Comparison of ENCODE assay signal across 8 mouse cellular contexts in genomic region chr3:108084767-108085270, GRCm38 (mm10). TPM values are rescaled to one million over a fixed set of nuclear protein-coding genes. Genes with fewer than 3 reads are reported as not detected.
DNase-seq lines count a peak whose midpoint lies in the region; ATAC-seq and TF ChIP-seq lines count a peak whose summit lies in the region.

No protein-coding gene starts in this region.

- H3K27me3 ChIP-seq in cerebellum, adult 2 months (ENCODE audit: control insufficient read depth, insufficient read depth, low read length), result no peaks in the 10 kb centered on the region
- H3K27me3 ChIP-seq in testis, adult 2 months (ENCODE audit: control insufficient read depth, insufficient read depth, low read length), result no peaks in the 10 kb centered on the region
- no peaks in the 10 kb centered on the region for H3K27me3 ChIP-seq in liver, embryonic 13.5 days
- no peaks in the 10 kb centered on the region for H3K27me3 ChIP-seq in stomach, embryonic 16.5 days (ENCODE audit: control insufficient read depth, insufficient read depth, low read length)

- peak overlapping the region; percentile 96 for H3K9ac ChIP-seq in liver, embryonic 13.5 days
- peak overlapping the region; percentile 84 for H3K9ac ChIP-seq in stomach, embryonic 16.5 days (ENCODE audit: low read length)

- peak; percentile 19 for ATAC-seq in liver, embryonic 13.5 days (ENCODE audit: low read depth)
- peak; percentile 4; the same call in 1 of the 2 replicates for ATAC-seq in stomach, embryonic 16.5 days (ENCODE audit: insufficient read depth, low FRiP score)

- 1% methylated on average over 13 of the region's 13 CpGs for WGBS in cerebellum, adult 2 months
- 8% methylated on average over 13 of the region's 13 CpGs for WGBS in liver, embryonic 13.5 days (ENCODE audit: insufficient replicate concordance)
- 10% methylated on average over 13 of the region's 13 CpGs for WGBS in stomach, embryonic 16.5 days

- no peaks in the 10 kb centered on the region for H3K9me3 ChIP-seq in liver, embryonic 13.5 days (replicated peaks)
- no peaks in the 10 kb centered on the region for H3K9me3 ChIP-seq in stomach, embryonic 16.5 days (replicated peaks; ENCODE audit: control insufficient read depth, low read length)

- peaks cover 25% of the 10 kb centered on the region for H3K4me1 ChIP-seq in cerebellum, adult 2 months (ENCODE audit: control insufficient read depth, insufficient read depth, low read length)
- peaks cover 24% of the 10 kb centered on the region for H3K4me1 ChIP-seq in testis, adult 2 months (ENCODE audit: control insufficient read depth, insufficient read depth, low read length)
- H3K4me1 ChIP-seq in liver, embryonic 13.5 days (replicated peaks), result peaks cover 83% of the 10 kb centered on the region
- peaks cover 53% of the 10 kb centered on the region for H3K4me1 ChIP-seq in stomach, embryonic 16.5 days (ENCODE audit: control insufficient read depth, insufficient read depth, low read length)

- H3K4me3 ChIP-seq in cerebellum, adult 2 months (replicated peaks; ENCODE audit: insufficient read depth, low read depth, low read length), result peak overlapping the region; percentile 95
- H3K4me3 ChIP-seq in testis, adult 2 months (ENCODE audit: control insufficient read depth, low read depth, low read length), result peak overlapping the region; percentile 90
- H3K4me3 ChIP-seq in liver, embryonic 13.5 days (replicated peaks), result peak overlapping the region; percentile 89
- peak overlapping the region; percentile 69 for H3K4me3 ChIP-seq in stomach, embryonic 16.5 days (replicated peaks; ENCODE audit: low read length)

- DNase-seq in cerebellum, adult 2 months, result no peak
- DNase-seq in cerebellum, adult 9-11 months, result no peak
- DNase-seq in testis, postnatal 10 days (ENCODE audit: low spot score), result no peak
- no peak for DNase-seq in liver, embryonic 13.5 days
- no peak for DNase-seq in gastrocnemius, postnatal 10 days
- no peak for DNase-seq in cerebellum, postnatal 4 days (ENCODE audit: low spot score in 2 of 2)

- TF ChIP-seq CTCF in cerebellum, adult 2 months (IDR thresholded peaks at IDR 0.05; ENCODE audit: borderline replicate concordance, insufficient read depth, low read depth, low read length), result no peak
- TF ChIP-seq CTCF in testis, adult 2 months (IDR thresholded peaks at IDR 0.05; ENCODE audit: control insufficient read depth, insufficient read depth, insufficient replicate concordance, low read depth, low read length), result no peak

- peak overlapping the region; percentile 99 for H3K4me2 ChIP-seq in liver, embryonic 13.5 days
- peak overlapping the region; percentile 99 for H3K4me2 ChIP-seq in stomach, embryonic 16.5 days (ENCODE audit: low read depth, low read length)

- peak overlapping the region; percentile 97 for H3K27ac ChIP-seq in cerebellum, adult 2 months (ENCODE audit: insufficient read depth, low read length)
- H3K27ac ChIP-seq in testis, adult 2 months (ENCODE audit: control insufficient read depth, insufficient read depth, low read depth, low read length), result no peak overlapping the region; the same call in 1 of the 2 replicates
- peak overlapping the region; percentile 90 for H3K27ac ChIP-seq in liver, embryonic 13.5 days
- H3K27ac ChIP-seq in stomach, embryonic 16.5 days (ENCODE audit: low read length), result peak overlapping the region; percentile 96

- no peaks in the 10 kb centered on the region for H3K36me3 ChIP-seq in testis, adult 2 months (ENCODE audit: control insufficient read depth, insufficient read depth, low read length)
- peaks cover 30% of the 10 kb centered on the region for H3K36me3 ChIP-seq in liver, embryonic 13.5 days
- peaks cover 5% of the 10 kb centered on the region; the same call in 1 of the 2 replicates for H3K36me3 ChIP-seq in stomach, embryonic 16.5 days (ENCODE audit: control insufficient read depth, insufficient read depth, low read length)

- TF ChIP-seq POLR2A in cerebellum, adult 2 months (IDR thresholded peaks at IDR 0.05; ENCODE audit: borderline replicate concordance, insufficient read depth, low read length), result no peak
- no peak for TF ChIP-seq POLR2A in testis, adult 2 months (IDR thresholded peaks at IDR 0.05; ENCODE audit: control insufficient read depth, low read depth, low read length)

RNA-seq across cellular contexts. Expression of gene Ampd2, which starts 1.6 kb away (rescaled TPM):
- polyA plus RNA-seq in cerebellum, adult 2 months (2012; rRNA removed), result 135 and 140 TPM in 2 replicates
- 15.0 and 16.6 TPM in 2 replicates for polyA plus RNA-seq in testis, adult 2 months (2012; rRNA removed)
- polyA plus RNA-seq in liver, embryonic 13.5 days (2015; fragmentation: Nextera tagmentation; extraction: Ambion mirVana), result 46.0 and 48.2 TPM in 2 replicates
- 49.8 and 51.9 TPM in 2 replicates for polyA plus RNA-seq in stomach, embryonic 16.5 days (2015; fragmentation: Nextera tagmentation; extraction: Ambion mirVana)
- total RNA-seq in gastrocnemius, postnatal 10 days (2021), result 10 to 100 TPM in 1 of 2 experiments, 1 to 10 TPM in 1; 9.5 to 15.0 TPM

RNA-seq across cellular contexts. Expression of gene Gnat2, which starts 7.8 kb away (rescaled TPM):
- 0.11 and 0.47 TPM in 2 replicates for polyA plus RNA-seq in cerebellum, adult 2 months (2012; rRNA removed)
- polyA plus RNA-seq in testis, adult 2 months (2012; rRNA removed), result 0.40 and 0.71 TPM in 2 replicates
- 2.6 and 3.1 TPM in 2 replicates for polyA plus RNA-seq in liver, embryonic 13.5 days (2015; fragmentation: Nextera tagmentation; extraction: Ambion mirVana)
- 1.3 TPM in 2 replicates for polyA plus RNA-seq in stomach, embryonic 16.5 days (2015; fragmentation: Nextera tagmentation; extraction: Ambion mirVana)
- under 1 TPM in 1 of 2 experiments, not detected in 1; 0.54 TPM for total RNA-seq in gastrocnemius, postnatal 10 days (2021)

RNA-seq across cellular contexts. Expression of gene Gstm4, which starts 40.1 kb away (rescaled TPM):
- 11.3 and 11.8 TPM in 2 replicates for polyA plus RNA-seq in cerebellum, adult 2 months (2012; rRNA removed)
- polyA plus RNA-seq in testis, adult 2 months (2012; rRNA removed), result 18.9 and 20.7 TPM in 2 replicates
- 17.9 and 19.6 TPM in 2 replicates for polyA plus RNA-seq in liver, embryonic 13.5 days (2015; fragmentation: Nextera tagmentation; extraction: Ambion mirVana)
- polyA plus RNA-seq in stomach, embryonic 16.5 days (2015; fragmentation: Nextera tagmentation; extraction: Ambion mirVana), result 26.5 and 29.6 TPM in 2 replicates
- total RNA-seq in gastrocnemius, postnatal 10 days (2021), result 10 to 100 TPM in 1 of 2 experiments, 1 to 10 TPM in 1; 9.8 to 10.4 TPM
